ENCODE assay signal across 14 mouse cellular contexts in genomic region chr1:169927753-169928369, GRCm38 (mm10). TPM values are rescaled to one million over a fixed set of nuclear protein-coding genes. Genes with fewer than 3 reads are reported as not detected.
A peak's percentile ranks its signal among the peaks of the same experiment; 100 is the strongest.
DNase-seq lines count a peak whose midpoint lies in the region; ATAC-seq and TF ChIP-seq lines count a peak whose summit lies in the region.
"Had no signal": no experiment of that assay in that cellular context is flagged by ENCODE, and none has a peak within 500 bp of the region (broad histone marks: within the 10 kb centered on the region; RNA-seq: fewer than 3 reads in every experiment).

No protein-coding gene starts in this region.

- H3K9me3 ChIP-seq in kidney, postnatal 0 days (replicated peaks; ENCODE audit: low read length): no peaks in the 10 kb centered on the region
- H3K9me3 ChIP-seq in embryonic facial prominence, embryonic 15.5 days (replicated peaks): no peaks in the 10 kb centered on the region
- H3K9me3 ChIP-seq in hindbrain, embryonic 16.5 days (ENCODE audit: control insufficient read depth, low read length): no peaks in the 10 kb centered on the region
- no peaks in the 10 kb centered on the region for H3K9me3 ChIP-seq in neural tube, embryonic 14.5 days (ENCODE audit: control insufficient read depth, low read length)
- H3K9me3 ChIP-seq: G1E; heart, embryonic 15.5 days; intestine, embryonic 15.5 days; liver, embryonic 13.5 days had no signal

- peaks cover 3% of the 10 kb centered on the region; the same call in 1 of the 2 replicates for H3K27me3 ChIP-seq in kidney, postnatal 0 days (ENCODE audit: insufficient read depth, low read length)
- no peaks in the 10 kb centered on the region for H3K27me3 ChIP-seq in embryonic facial prominence, embryonic 15.5 days
- no peaks in the 10 kb centered on the region for H3K27me3 ChIP-seq in hindbrain, embryonic 16.5 days (replicated peaks; ENCODE audit: control insufficient read depth, insufficient read depth, low read length)
- no peaks in the 10 kb centered on the region for H3K27me3 ChIP-seq in neural tube, embryonic 14.5 days (ENCODE audit: control insufficient read depth, insufficient read depth, low read length)
- H3K27me3 ChIP-seq: heart, embryonic 15.5 days; intestine, embryonic 15.5 days; liver, embryonic 13.5 days had no signal

- no peaks in the 10 kb centered on the region for H3K36me3 ChIP-seq in kidney, postnatal 0 days (ENCODE audit: insufficient read depth, low read length)
- H3K36me3 ChIP-seq in embryonic facial prominence, embryonic 15.5 days: no peaks in the 10 kb centered on the region
- H3K36me3 ChIP-seq in hindbrain, embryonic 16.5 days (ENCODE audit: control insufficient read depth, insufficient read depth, low read length): no peaks in the 10 kb centered on the region
- H3K36me3 ChIP-seq in neural tube, embryonic 14.5 days (ENCODE audit: control insufficient read depth, insufficient read depth, low read length): no peaks in the 10 kb centered on the region
- H3K36me3 ChIP-seq: G1E; heart, embryonic 15.5 days; intestine, embryonic 15.5 days; liver, embryonic 13.5 days had no signal

- DNase-seq in kidney, postnatal 0 days (ENCODE audit: low spot score): no peak
- DNase-seq in kidney, postnatal 10 days: no peak
- DNase-seq in left cerebral cortex, adult 9 months (ENCODE audit: low spot score in 2 of 2): no peak
- no peak for DNase-seq in kidney, adult 11 months
- DNase-seq in urinary bladder, adult 18-20 months (ENCODE audit: low spot score in 2 of 2): no peak
- DNase-seq: liver, embryonic 13.5 days had no signal

- no peaks in the 10 kb centered on the region; the same call in 1 of the 2 replicates for H3K4me1 ChIP-seq in kidney, postnatal 0 days (replicated peaks; ENCODE audit: insufficient read depth, low read length)
- no peaks in the 10 kb centered on the region for H3K4me1 ChIP-seq in embryonic facial prominence, embryonic 15.5 days
- no peaks in the 10 kb centered on the region; the same call in 1 of the 2 replicates for H3K4me1 ChIP-seq in hindbrain, embryonic 16.5 days (ENCODE audit: control insufficient read depth, insufficient read depth, low read depth, low read length)
- H3K4me1 ChIP-seq in neural tube, embryonic 14.5 days (ENCODE audit: control insufficient read depth, insufficient read depth, low read length): 0 out of 2 replicates have a peak, but pooled peaks cover 2% of the 10 kb centered on the region
- H3K4me1 ChIP-seq: intestine, embryonic 15.5 days; liver, embryonic 13.5 days had no signal

- H3K9ac ChIP-seq in kidney, postnatal 0 days (ENCODE audit: low read depth, low read length): no peak overlapping the region
- H3K9ac ChIP-seq in embryonic facial prominence, embryonic 15.5 days: no peak overlapping the region
- no peak overlapping the region for H3K9ac ChIP-seq in hindbrain, embryonic 16.5 days (ENCODE audit: low read depth, low read length)
- H3K9ac ChIP-seq in neural tube, embryonic 14.5 days (replicated peaks; ENCODE audit: low read depth, low read length): no peak overlapping the region
- H3K9ac ChIP-seq: heart, embryonic 15.5 days; intestine, embryonic 15.5 days; liver, embryonic 13.5 days had no signal

- TF ChIP-seq CTCF in kidney, postnatal 0 days (IDR thresholded peaks at IDR 0.05; ENCODE audit: low read depth): no peak

- peak overlapping the region; percentile 37 for H3K4me2 ChIP-seq in kidney, postnatal 0 days (ENCODE audit: low read length)
- H3K4me2 ChIP-seq in embryonic facial prominence, embryonic 15.5 days (replicated peaks): peak overlapping the region; percentile 21
- peak overlapping the region; percentile 4; the same call in 1 of the 2 replicates for H3K4me2 ChIP-seq in hindbrain, embryonic 16.5 days (ENCODE audit: low read length)
- H3K4me2 ChIP-seq in neural tube, embryonic 14.5 days (ENCODE audit: low read depth, low read length): no peak overlapping the region
- H3K4me2 ChIP-seq: liver, embryonic 13.5 days had no signal

- 68% methylated on average over 8 of the region's 8 CpGs for WGBS in kidney, postnatal 0 days
- whole genome bisulfite sequencing in embryonic facial prominence, embryonic 15.5 days: 65% methylated on average over 8 of the region's 8 CpGs
- 39% methylated on average over 8 of the region's 8 CpGs for WGBS in hindbrain, embryonic 16.5 days
- 42% methylated on average over 8 of the region's 8 CpGs for WGBS in neural tube, embryonic 14.5 days

- no peak overlapping the region for H3K27ac ChIP-seq in kidney, postnatal 0 days
- H3K27ac ChIP-seq in embryonic facial prominence, embryonic 15.5 days (replicated peaks): no peak overlapping the region
- peak overlapping the region; percentile 55 for H3K27ac ChIP-seq in hindbrain, embryonic 16.5 days (ENCODE audit: low read depth, low read length)
- H3K27ac ChIP-seq in neural tube, embryonic 14.5 days (ENCODE audit: low read depth, low read length): peak overlapping the region; percentile 6; the same call in 1 of the 2 replicates
- H3K27ac ChIP-seq: heart, embryonic 15.5 days; intestine, embryonic 15.5 days; liver, embryonic 13.5 days; macrophage had no signal

- H3K4me3 ChIP-seq in kidney, postnatal 0 days (replicated peaks; ENCODE audit: low read depth, low read length): no peak overlapping the region
- H3K4me3 ChIP-seq in embryonic facial prominence, embryonic 15.5 days (replicated peaks): no peak overlapping the region
- H3K4me3 ChIP-seq in hindbrain, embryonic 16.5 days (ENCODE audit: low read length): no peak overlapping the region
- H3K4me3 ChIP-seq in neural tube, embryonic 14.5 days (ENCODE audit: low read depth, low read length): no peak overlapping the region
- H3K4me3 ChIP-seq: heart, embryonic 15.5 days; intestine, embryonic 15.5 days; liver, embryonic 13.5 days had no signal

- no peak for ATAC-seq in kidney, postnatal 0 days (replicated peaks; ENCODE audit: low FRiP score, low read depth)
- ATAC-seq in embryonic facial prominence, embryonic 15.5 days (ENCODE audit: insufficient number of reproducible peaks, low FRiP score, low TSS enrichment, low read depth): no peak
- ATAC-seq in hindbrain, embryonic 16.5 days: peak; percentile 62
- peak; percentile 74 for ATAC-seq in neural tube, embryonic 14.5 days (ENCODE audit: low read depth)

RNA-seq across cellular contexts. Expression of gene Ccdc190, which starts 0.6 kb away (rescaled TPM):
- 0.16 and 0.27 TPM in 2 replicates for polyA plus RNA-seq in kidney, postnatal 0 days (2015; fragmentation: Nextera tagmentation; extraction: Ambion mirVana)
- 0.60 and 0.71 TPM in 2 replicates for polyA plus RNA-seq in embryonic facial prominence, embryonic 15.5 days (2015; fragmentation: Nextera tagmentation; extraction: Ambion mirVana)
- polyA plus RNA-seq in hindbrain, embryonic 16.5 days (2015; fragmentation: Nextera tagmentation; extraction: Ambion mirVana): 3.2 and 3.9 TPM in 2 replicates
- 4.4 and 5.1 TPM in 2 replicates for polyA plus RNA-seq in neural tube, embryonic 14.5 days (2014; fragmentation: Nextera tagmentation; extraction: Ambion mirVana)
- polyA plus RNA-seq: C2C12; G1E; heart, embryonic 15.5 days; intestine, embryonic 15.5 days; liver, embryonic 13.5 days; macrophage had no signal

RNA-seq across cellular contexts. Expression of gene Hsd17b7, which starts 41.2 kb away (rescaled TPM):
- polyA plus RNA-seq in kidney, postnatal 0 days (2015; fragmentation: Nextera tagmentation; extraction: Ambion mirVana): 16.4 and 18.1 TPM in 2 replicates
- polyA plus RNA-seq in embryonic facial prominence, embryonic 15.5 days (2015; fragmentation: Nextera tagmentation; extraction: Ambion mirVana): 20.3 and 21.5 TPM in 2 replicates
- 26.5 and 33.3 TPM in 2 replicates for polyA plus RNA-seq in hindbrain, embryonic 16.5 days (2015; fragmentation: Nextera tagmentation; extraction: Ambion mirVana)
- polyA plus RNA-seq in neural tube, embryonic 14.5 days (2014; fragmentation: Nextera tagmentation; extraction: Ambion mirVana): 27.1 and 34.2 TPM in 2 replicates

Comparison
In these comparisons a context has a peak if more than half of its experiments do, and no peak if none do; other contexts are left out.
1. ATAC-seq: peak in hindbrain, embryonic 16.5 days (single experiment) and neural tube, embryonic 14.5 days (single experiment); none in kidney, postnatal 0 days (single experiment) and embryonic facial prominence, embryonic 15.5 days (single experiment).
2. H3K27ac ChIP-seq: peak in hindbrain, embryonic 16.5 days (single experiment) and neural tube, embryonic 14.5 days (single experiment); none in kidney, postnatal 0 days (single experiment) and embryonic facial prominence, embryonic 15.5 days (single experiment).